ENCODE assay signal across 7 mouse cellular contexts in the genomic region with DNA sequence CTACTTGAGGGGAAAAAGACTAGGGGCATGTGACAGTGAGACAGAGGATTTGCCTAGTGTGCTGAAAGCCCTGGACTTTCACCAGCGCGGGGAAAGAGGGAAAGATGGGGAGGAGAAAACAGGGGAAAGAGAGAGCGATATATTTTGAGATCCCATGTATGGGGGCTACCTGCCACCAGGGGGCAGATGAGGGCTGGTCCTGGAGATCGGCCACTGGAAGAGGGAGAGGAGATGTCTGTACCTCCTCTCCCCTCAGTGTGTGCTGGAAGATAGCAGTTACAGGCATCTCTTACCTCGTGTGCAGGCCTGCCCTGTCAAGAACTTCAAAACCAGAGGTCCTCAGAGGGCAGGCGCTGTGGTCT.
DNase-seq lines count a peak whose midpoint lies in the region; ATAC-seq and TF ChIP-seq lines count a peak whose summit lies in the region.

No protein-coding gene starts in this region.

- peak overlapping the region; percentile 56 for H3K4me3 ChIP-seq in gastrocnemius, adult 2 months
- peak overlapping the region; percentile 41 for H3K4me3 ChIP-seq in limb, embryonic 10.5 days
- 0 out of 2 replicates have a peak overlapping the region, but pooled peaks have one; percentile 10 for H3K4me3 ChIP-seq in midbrain, embryonic 11.5 days (ENCODE audit: low read depth, low read length)

- H3K9ac ChIP-seq in midbrain, embryonic 11.5 days (ENCODE audit: low read length), result peak overlapping the region; percentile 33

- H3K4me2 ChIP-seq in midbrain, embryonic 11.5 days, result peak overlapping the region; percentile 27

- DNase-seq in cerebellum, postnatal 14 days, result peak; percentile 74 to 87
- DNase-seq in gastrocnemius, adult 2 months, result peak; percentile 74
- DNase-seq in induced T-regulatory cell, adult 2 months (ENCODE audit: low read depth), result peak; percentile 79
- DNase-seq in limb, embryonic 10.5 days (ENCODE audit: low spot score), result peak; percentile 86
- peak; percentile 95 for DNase-seq in midbrain, embryonic 11.5 days (ENCODE audit: low spot score, missing footprints)
- DNase-seq in right cerebral cortex, postnatal 4 days, result peak; percentile 85

- intact Hi-C loops in gastrocnemius, adult 2 months (cut with DNase I), result loop anchor here (2.0 kb wide), 1 partner anchor 245 kb away; no protein-coding TSS in a partner anchor

- peak; percentile 81 for ATAC-seq in activated CD4-positive, CD25-positive, alpha-beta regulatory T cell, adult 4 months
- peak; percentile 71 for ATAC-seq in midbrain, embryonic 11.5 days (ENCODE audit: low FRiP score)

- 2% methylated on average over 6 of the region's 6 CpGs for WGBS in limb, embryonic 10.5 days
- 2% methylated on average over 6 of the region's 6 CpGs for WGBS in midbrain, embryonic 11.5 days

- H3K36me3 ChIP-seq in limb, embryonic 10.5 days, result no peaks in the 10 kb centered on the region
- no peaks in the 10 kb centered on the region for H3K36me3 ChIP-seq in midbrain, embryonic 11.5 days (ENCODE audit: control insufficient read depth, insufficient read depth, low read length)

- peaks cover 13% of the 10 kb centered on the region for H3K4me1 ChIP-seq in limb, embryonic 10.5 days
- peaks cover 11% of the 10 kb centered on the region for H3K4me1 ChIP-seq in midbrain, embryonic 11.5 days (ENCODE audit: control insufficient read depth, insufficient read depth, low read length)

- no peak overlapping the region for H3K27ac ChIP-seq in gastrocnemius, adult 2 months
- no peak overlapping the region for H3K27ac ChIP-seq in limb, embryonic 10.5 days
- no peak overlapping the region for H3K27ac ChIP-seq in midbrain, embryonic 11.5 days (ENCODE audit: low read depth, low read length)

- peak; percentile 78 for TF ChIP-seq CTCF in gastrocnemius, adult 2 months (IDR thresholded peaks at IDR 0.05)

- no peaks in the 10 kb centered on the region for H3K27me3 ChIP-seq in limb, embryonic 10.5 days (ENCODE audit: low read depth, poor library complexity, severe bottlenecking)
- H3K27me3 ChIP-seq in midbrain, embryonic 11.5 days (ENCODE audit: control insufficient read depth, insufficient read depth, low read length), result no peaks in the 10 kb centered on the region

- no peaks in the 10 kb centered on the region for H3K9me3 ChIP-seq in limb, embryonic 10.5 days (replicated peaks)
- 0 out of 2 replicates have a peak, but pooled peaks cover 2% of the 10 kb centered on the region for H3K9me3 ChIP-seq in midbrain, embryonic 11.5 days (ENCODE audit: control insufficient read depth, low read length)
